Mouse (Mus musculus) stomach, adult 2 months (tissue): Measurements from ENCODE around the gene Magea6. TPM values are rescaled to one million over a fixed set of nuclear protein-coding genes. Genes with fewer than 3 reads are reported as not detected.

ENCODE experiments used
- polyA plus RNA-seq: library from polyadenylated mRNA; depleted of rRNA; stranded (reverse); fragments of >200 nt; gene quantifications from 2 replicates; pipeline ENCODE4 v1.2.3, GENCODE M21; 2012; rRNA removed

The Magea6 gene
- not detected in 2 replicates for polyA plus RNA-seq

DNA sequence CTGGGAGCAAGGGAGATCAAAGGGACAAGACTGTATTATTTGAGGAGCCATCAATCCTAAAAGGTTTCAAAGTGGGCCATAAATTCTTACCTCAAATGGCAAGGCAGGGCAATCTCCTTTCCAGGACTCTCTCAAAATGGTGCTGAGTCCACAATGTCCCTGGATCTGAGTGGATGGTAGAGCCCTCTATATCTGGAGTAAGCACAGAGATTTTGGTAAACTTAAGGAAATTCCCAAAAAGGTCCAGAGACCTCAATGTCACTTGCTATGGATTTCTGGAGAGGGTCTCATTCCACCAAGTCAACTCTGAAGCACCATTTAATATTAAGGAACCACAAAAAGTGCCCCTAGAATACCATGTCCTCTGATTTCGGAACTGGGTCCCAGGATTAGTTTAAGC, at the start of gene Magea6:
Gene Magea6 (minus strand): TSS at position 101 of the 400 bp plus-strand sequence.

DNA sequence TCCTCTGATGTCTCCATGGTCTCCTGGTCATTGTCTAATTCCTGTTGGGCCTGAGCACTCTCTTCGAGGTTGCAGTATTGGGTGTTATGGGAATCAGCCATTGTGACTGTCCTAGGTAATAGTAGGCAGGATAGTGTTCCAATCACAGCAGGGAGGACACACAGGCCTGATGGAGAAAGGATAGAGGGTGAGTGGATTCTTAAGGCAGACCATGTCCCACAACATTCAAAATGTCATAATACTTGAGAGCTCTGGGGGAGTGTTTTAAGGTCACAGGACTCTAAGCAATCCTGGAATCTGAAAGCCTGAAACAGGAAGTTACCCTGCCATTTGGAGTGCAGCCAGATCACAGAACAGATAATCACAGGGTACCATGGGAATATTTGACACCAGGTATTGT, 13.6 kb upstream of the Magea6 start, which contains the start of gene Magea3:
Gene Magea3 (minus strand): TSS at position 101 of the 400 bp plus-strand sequence.

DNA sequence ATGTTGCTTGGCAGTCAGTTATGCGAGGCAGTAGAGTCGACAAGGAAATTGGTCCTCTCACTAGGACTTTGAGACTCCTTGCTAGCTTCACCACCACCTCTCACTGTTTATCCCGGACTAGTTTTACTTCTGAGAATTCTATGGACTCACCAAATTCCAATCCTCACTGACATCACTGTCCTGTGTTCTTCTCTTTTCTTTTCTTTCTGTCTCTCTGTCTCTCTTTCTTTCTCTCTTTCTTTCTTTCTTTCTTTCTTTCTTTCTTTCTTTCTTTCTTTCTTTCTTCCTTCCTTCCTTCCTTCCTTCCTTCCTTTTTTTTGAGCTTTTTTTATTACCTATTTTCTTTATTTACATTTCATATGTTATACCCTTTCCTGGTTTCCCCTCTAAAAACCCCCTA, 45.6 kb downstream of the Magea6 start, which contains the start of gene Cldn34b1:
Gene Cldn34b1 (minus strand): TSS at position 101 of the 400 bp plus-strand sequence.

Other genes starting within 250 kb of the Magea6 start
- gene Cldn34b1, start 45.7 kb downstream of the Magea6 start, polyA plus RNA-seq: not detected in 2 replicates
- not detected in 2 replicates for gene Magea3, start 13.5 kb upstream of the Magea6 start, polyA plus RNA-seq
- not detected in 2 replicates for gene Magea8, start 59.9 kb upstream of the Magea6 start, polyA plus RNA-seq
- not detected in 2 replicates for gene Magea5, start 127.2 kb upstream of the Magea6 start, polyA plus RNA-seq
- not detected in 2 replicates for gene Magea1, start 153.8 kb upstream of the Magea6 start, polyA plus RNA-seq
- gene Magea2, start 157.7 kb upstream of the Magea6 start, polyA plus RNA-seq: not detected in 2 replicates
- gene Cldn34b2, start 192.4 kb upstream of the Magea6 start, polyA plus RNA-seq: not detected in 2 replicates